Mouse (Mus musculus) heart, embryonic 11.5 days (tissue): Measurements from ENCODE around the gene Krtap27-1. TPM values are rescaled to one million over a fixed set of nuclear protein-coding genes. Genes with fewer than 3 reads are reported as not detected.

Source experiments
- ATAC-seq: fragments of 200-750 bp; cut with Nextera tagmentation; replicated peaks from 2 replicates; pipeline ENCODE4 v1.8.0; 2017; ENCODE audit warnings: moderate library complexity; ENCODE audit not compliant: insufficient number of reproducible peaks, low FRiP score, low TSS enrichment
- H3K27ac ChIP-seq: fragments of 300-500 bp; sonication (generic); 2 replicates; pipeline ENCODE4 v1.5.1; 2014; ENCODE audit warnings: mild to moderate bottlenecking, low read depth, low read length
- H3K27me3 ChIP-seq: fragments of 300-500 bp; sonication (generic); 2 replicates; pipeline ENCODE4 v1.6.1; 2014; ENCODE audit warnings: mild to moderate bottlenecking, low read length, mixed read lengths; ENCODE audit not compliant: control insufficient read depth, insufficient read depth
- H3K36me3 ChIP-seq: fragments of 300-500 bp; sonication (generic); 2 replicates; pipeline ENCODE4 v1.6.1; 2014; ENCODE audit warnings: mild to moderate bottlenecking, low read length, moderate library complexity, mixed read lengths; ENCODE audit not compliant: control insufficient read depth, insufficient read depth
- H3K4me1 ChIP-seq: fragments of 300-500 bp; sonication (generic); 2 replicates; pipeline ENCODE4 v1.6.1; 2014; ENCODE audit warnings: low read length; ENCODE audit not compliant: control insufficient read depth, insufficient read depth
- H3K4me2 ChIP-seq: fragments of 300-500 bp; sonication (generic); 2 replicates; pipeline ENCODE4 v1.6.1; 2014; ENCODE audit warnings: mild to moderate bottlenecking, moderate library complexity
- H3K4me3 ChIP-seq: fragments of 300-500 bp; sonication (generic); 2 replicates; pipeline ENCODE4 v1.5.1; 2014; ENCODE audit warnings: low read depth, low read length
- H3K9ac ChIP-seq: fragments of 300-500 bp; sonication (generic); 2 replicates; pipeline ENCODE4 v1.6.1; 2014; ENCODE audit warnings: mild to moderate bottlenecking, low read depth, low read length, moderate library complexity
- H3K9me3 ChIP-seq: fragments of 300-500 bp; sonication (generic); replicated peaks from 2 replicates; pipeline ENCODE4 v1.6.1; 2016; ENCODE audit warnings: low read length; ENCODE audit not compliant: control insufficient read depth
- WGBS: fragments of 180-500 bp; shearing (Covaris S2); extraction: QIAGEN DNeasy Blood & Tissue Kit; methylation state at CpG from one replicate; pipeline ENCODE4 v1.1.7; 2014; ENCODE audit not compliant: insufficient replicate concordance; 5-methylcytosine and 5-hydroxymethylcytosine counted together
- polyA plus RNA-seq: library from polyadenylated mRNA; unstranded; fragments of >200 nt; fragmentation: Nextera tagmentation; extraction: Ambion mirVana; gene quantifications from 2 replicates; pipeline ENCODE4 v1.2.1, GENCODE M21; 2014

Krtap27-1 gene
- polyA plus RNA-seq, 1 experiment from 2014 or later, result not detected

DNA sequence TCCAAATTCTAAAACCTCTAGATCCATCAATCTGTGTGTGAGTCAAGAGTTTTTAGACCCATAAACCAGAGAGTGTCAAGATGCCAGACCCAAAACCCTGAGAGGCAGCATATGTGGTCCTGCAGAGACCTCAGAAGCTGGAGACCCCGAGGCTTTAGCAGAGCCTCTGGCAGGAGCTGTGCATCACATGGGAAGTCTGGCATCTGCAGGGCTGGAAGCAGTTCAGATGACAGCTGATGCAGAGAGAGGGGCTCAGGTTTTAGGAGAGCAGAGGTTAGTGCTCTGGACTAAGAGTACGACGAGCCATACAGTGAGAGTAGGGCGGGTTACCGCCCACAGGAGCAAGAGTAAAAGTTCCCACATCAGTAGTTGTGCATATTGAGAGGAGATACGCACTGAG, 7.6 kb upstream of the Krtap27-1 start:
- H3K9me3 ChIP-seq, result no peaks in the 10 kb centered on the region
- no peaks in the 10 kb centered on the region for H3K36me3 ChIP-seq
- 75% methylated on average over 6 of the region's 6 CpGs for WGBS
- H3K27ac ChIP-seq, result no peak overlapping the region
- no peaks in the 10 kb centered on the region for H3K4me1 ChIP-seq
- H3K4me2 ChIP-seq, result no peak overlapping the region
- no peak overlapping the region for H3K9ac ChIP-seq
- ATAC-seq, result no peak
- no peak overlapping the region for H3K4me3 ChIP-seq
- H3K27me3 ChIP-seq, result no peaks in the 10 kb centered on the region

- 60% methylated on average over 1 of the region's 1 CpGs for WGBS
These were observed 14.0 kb downstream of the Krtap27-1 start for GRCm38 (mm10) chr16:88657426-88657825.

DNA sequence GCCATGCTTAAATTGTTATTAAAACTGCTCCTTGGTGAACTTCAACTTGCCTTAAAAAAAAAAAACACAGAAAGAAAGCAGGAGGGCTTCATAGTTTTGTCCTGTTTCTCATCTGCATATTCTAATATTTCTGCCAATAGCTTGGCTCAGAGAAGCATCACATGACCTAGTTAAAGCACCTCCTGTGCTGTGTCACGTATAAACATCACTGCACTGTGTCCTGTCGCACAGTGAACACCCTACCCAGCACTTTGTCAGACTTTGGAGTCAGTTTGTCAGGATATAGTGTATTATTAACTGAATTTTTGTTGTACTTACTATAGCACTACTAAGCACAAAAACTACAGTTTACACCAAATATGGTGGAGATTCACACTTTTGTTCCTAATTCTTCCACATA, 19.5 kb downstream of the Krtap27-1 start:
- H3K4me2 ChIP-seq, result no peak overlapping the region
- no peaks in the 10 kb centered on the region for H3K4me1 ChIP-seq
- no peaks in the 10 kb centered on the region for H3K9me3 ChIP-seq
- 63% methylated on average over 2 of the region's 2 CpGs for WGBS
- H3K36me3 ChIP-seq, result no peaks in the 10 kb centered on the region
- H3K27me3 ChIP-seq, result no peaks in the 10 kb centered on the region
- ATAC-seq, result no peak
- no peak overlapping the region for H3K27ac ChIP-seq
- H3K9ac ChIP-seq, result no peak overlapping the region
- H3K4me3 ChIP-seq, result no peak overlapping the region

More at GRCm38 (mm10) chr16:88657426-88657825, 14.0 kb downstream of the Krtap27-1 start:
- H3K9ac ChIP-seq, result no peak overlapping the region
- ATAC-seq, result no peak
- H3K36me3 ChIP-seq, result no peaks in the 10 kb centered on the region
- H3K9me3 ChIP-seq, result no peaks in the 10 kb centered on the region
- no peaks in the 10 kb centered on the region for H3K4me1 ChIP-seq
- H3K27me3 ChIP-seq, result no peaks in the 10 kb centered on the region
- no peak overlapping the region for H3K27ac ChIP-seq
- no peak overlapping the region for H3K4me2 ChIP-seq
- no peak overlapping the region for H3K4me3 ChIP-seq

DNA sequence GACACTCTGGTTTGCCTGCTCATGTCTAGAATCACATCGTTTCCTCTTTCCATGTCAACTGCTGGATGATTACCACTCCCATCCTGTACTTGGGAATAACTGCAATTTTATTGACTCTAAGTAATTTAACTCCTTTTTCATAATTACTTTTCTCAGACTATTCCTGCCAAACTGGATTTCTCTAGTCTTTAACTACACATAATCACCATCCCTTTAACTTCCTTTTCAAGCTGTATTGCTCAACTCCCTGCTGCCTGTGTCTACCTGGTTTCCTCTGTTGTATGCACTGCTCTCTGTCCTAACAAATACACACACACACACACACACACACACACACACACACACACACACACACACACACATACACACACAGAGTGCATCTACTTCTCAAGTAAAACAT, 20.4 kb downstream of the Krtap27-1 start:
- 70% methylated on average over 1 of the region's 1 CpGs for WGBS
- Histone ChIP-seq H3K36me3 (no peaks in the 10 kb centered on the region), H3K4me3 (no peak overlapping the region), H3K27me3 (no peaks in the 10 kb centered on the region), H3K9me3 (no peaks in the 10 kb centered on the region), H3K4me2 (no peak overlapping the region), H3K4me1 (no peaks in the 10 kb centered on the region), H3K9ac (no peak overlapping the region), H3K27ac (no peak overlapping the region)
- no peak for ATAC-seq

GRCm38 (mm10) chr16:88647358-88647846, 24.1 kb downstream of the Krtap27-1 start, which contains the start of gene Krtap26-1:
Gene Krtap26-1 (minus strand): TSS chr16:88647796.
- Histone ChIP-seq H3K4me1 (no peaks in the 10 kb centered on the region), H3K27me3 (no peaks in the 10 kb centered on the region), H3K9me3 (no peaks in the 10 kb centered on the region), H3K4me2 (no peak within 1 kb of the TSS), H3K27ac (no peak within 1 kb of the TSS), H3K9ac (no peak within 1 kb of the TSS), H3K36me3 (no peaks in the 10 kb centered on the region), H3K4me3 (no peak within 1 kb of the TSS)
- ATAC-seq, result no peak
- 82% methylated on average over 10 of the region's 10 CpGs for WGBS

DNA sequence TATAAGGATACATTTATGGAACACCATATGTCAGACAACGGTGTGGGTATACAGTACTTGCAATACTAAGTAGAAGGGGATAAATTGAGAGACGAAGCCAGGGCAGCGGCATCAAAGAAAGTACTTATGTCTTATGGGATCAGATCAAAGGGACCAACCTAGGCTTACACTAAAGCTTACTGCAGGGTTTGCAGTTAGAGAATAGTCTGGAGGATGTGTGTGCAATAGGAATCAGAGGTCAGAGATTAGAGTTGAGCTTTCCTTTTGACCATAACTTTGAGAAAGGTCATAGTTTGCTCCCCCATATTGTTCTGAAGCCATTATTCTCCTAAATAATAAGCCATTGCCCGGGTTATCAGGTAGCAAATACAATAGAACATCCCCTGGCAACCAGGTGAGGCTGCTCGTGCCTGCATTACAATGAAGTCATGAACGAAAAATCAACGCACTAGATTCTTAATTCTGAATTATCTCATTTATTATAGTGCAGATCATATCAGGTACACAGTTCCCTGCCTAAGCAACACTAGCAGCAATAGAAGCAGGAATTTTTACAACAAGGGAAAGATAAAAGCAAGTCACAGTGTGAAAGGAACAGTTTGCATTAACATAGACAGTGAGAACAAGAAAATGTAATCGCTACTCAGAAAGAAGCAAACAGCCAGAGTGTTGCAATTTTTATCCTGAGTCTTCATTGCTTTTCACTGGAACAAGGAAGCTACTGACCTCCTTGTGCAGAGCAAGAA, 24.9 kb downstream of the Krtap27-1 start:
- H3K4me3 ChIP-seq, result no peak overlapping the region
- H3K9me3 ChIP-seq, result no peaks in the 10 kb centered on the region
- 80% methylated on average over 8 of the region's 8 CpGs for WGBS
- no peak overlapping the region for H3K4me2 ChIP-seq
- H3K27ac ChIP-seq, result no peak overlapping the region
- H3K36me3 ChIP-seq, result no peaks in the 10 kb centered on the region
- ATAC-seq, result no peak
- H3K4me1 ChIP-seq, result no peaks in the 10 kb centered on the region
- no peaks in the 10 kb centered on the region for H3K27me3 ChIP-seq
- H3K9ac ChIP-seq, result no peak overlapping the region

DNA sequence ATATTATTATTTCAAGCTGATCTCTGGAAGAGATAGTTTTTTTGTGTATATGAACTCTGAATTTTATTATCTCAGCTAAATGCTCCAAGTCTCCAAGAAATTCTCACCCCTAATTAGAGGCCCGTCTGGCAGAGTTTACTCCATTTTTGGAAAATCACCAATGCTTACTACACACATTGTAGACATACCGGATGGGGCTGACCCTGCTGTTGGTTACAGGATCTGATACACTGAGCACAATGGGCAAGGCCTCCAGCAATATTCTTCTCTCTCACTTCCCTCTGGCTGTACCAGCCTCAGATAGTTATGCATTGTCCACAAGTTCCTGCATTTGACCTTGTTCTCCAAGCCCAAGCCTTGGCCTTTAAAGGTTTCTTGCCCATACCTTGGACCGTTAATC, 31.4 kb downstream of the Krtap27-1 start:
- Histone ChIP-seq H3K9ac (no peak overlapping the region), H3K4me1 (no peaks in the 10 kb centered on the region), H3K27me3 (no peaks in the 10 kb centered on the region), H3K36me3 (no peaks in the 10 kb centered on the region), H3K9me3 (no peaks in the 10 kb centered on the region), H3K4me3 (no peak overlapping the region), H3K4me2 (no peak overlapping the region), H3K27ac (no peak overlapping the region)
- WGBS, result 80% methylated on average over 3 of the region's 3 CpGs
- no peak for ATAC-seq

DNA sequence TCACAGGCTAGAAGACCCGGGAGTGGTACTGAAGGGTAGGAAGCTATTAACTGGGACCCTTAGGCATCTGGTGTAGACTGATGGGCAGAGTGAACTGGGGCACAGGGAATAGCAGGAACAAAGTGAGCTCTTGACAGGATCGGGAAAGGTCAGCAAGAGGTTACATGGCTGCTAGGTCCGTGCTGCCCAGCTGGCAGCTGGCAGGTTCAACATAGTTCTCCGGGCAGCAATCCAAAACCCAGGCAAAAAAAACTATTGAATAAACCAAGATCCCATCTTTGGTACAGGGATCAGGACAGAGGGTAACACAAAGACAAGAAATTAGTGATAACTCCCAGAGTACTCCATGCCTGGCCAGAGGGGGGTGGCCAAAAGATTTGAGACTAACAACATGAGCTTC, 36.3 kb downstream of the Krtap27-1 start:
- Histone ChIP-seq H3K27me3 (no peaks in the 10 kb centered on the region), H3K4me1 (no peaks in the 10 kb centered on the region), H3K9ac (no peak overlapping the region), H3K4me3 (no peak overlapping the region), H3K27ac (no peak overlapping the region), H3K4me2 (no peak overlapping the region), H3K9me3 (no peaks in the 10 kb centered on the region), H3K36me3 (no peaks in the 10 kb centered on the region)
- ATAC-seq, result no peak
- WGBS, result 67% methylated on average over 4 of the region's 4 CpGs

GRCm38 (mm10) chr16:88631474-88631873, 40.0 kb downstream of the Krtap27-1 start:
- no peak overlapping the region for H3K4me2 ChIP-seq
- no peaks in the 10 kb centered on the region for H3K9me3 ChIP-seq
- no peak overlapping the region for H3K9ac ChIP-seq
- WGBS, result 70% methylated on average over 4 of the region's 4 CpGs
- no peak overlapping the region for H3K27ac ChIP-seq
- no peak overlapping the region for H3K4me3 ChIP-seq
- no peak for ATAC-seq
- no peaks in the 10 kb centered on the region for H3K27me3 ChIP-seq
- no peaks in the 10 kb centered on the region for H3K36me3 ChIP-seq
- no peaks in the 10 kb centered on the region for H3K4me1 ChIP-seq
